Mouse (Mus musculus): ENCODE measurements around the gene Stag2. TPM values are rescaled to one million over a fixed set of nuclear protein-coding genes. Genes with fewer than 3 reads are reported as not detected.

Stag2 gene
- 197 TPM for polyA plus RNA-seq (2014; fragmentation: Illumina TruSeq; extraction: RNeasy Lipid Tissue Mini Kit (QIAGEN cat#74804); ENCODE audit: low replicate concordance)

DNA sequence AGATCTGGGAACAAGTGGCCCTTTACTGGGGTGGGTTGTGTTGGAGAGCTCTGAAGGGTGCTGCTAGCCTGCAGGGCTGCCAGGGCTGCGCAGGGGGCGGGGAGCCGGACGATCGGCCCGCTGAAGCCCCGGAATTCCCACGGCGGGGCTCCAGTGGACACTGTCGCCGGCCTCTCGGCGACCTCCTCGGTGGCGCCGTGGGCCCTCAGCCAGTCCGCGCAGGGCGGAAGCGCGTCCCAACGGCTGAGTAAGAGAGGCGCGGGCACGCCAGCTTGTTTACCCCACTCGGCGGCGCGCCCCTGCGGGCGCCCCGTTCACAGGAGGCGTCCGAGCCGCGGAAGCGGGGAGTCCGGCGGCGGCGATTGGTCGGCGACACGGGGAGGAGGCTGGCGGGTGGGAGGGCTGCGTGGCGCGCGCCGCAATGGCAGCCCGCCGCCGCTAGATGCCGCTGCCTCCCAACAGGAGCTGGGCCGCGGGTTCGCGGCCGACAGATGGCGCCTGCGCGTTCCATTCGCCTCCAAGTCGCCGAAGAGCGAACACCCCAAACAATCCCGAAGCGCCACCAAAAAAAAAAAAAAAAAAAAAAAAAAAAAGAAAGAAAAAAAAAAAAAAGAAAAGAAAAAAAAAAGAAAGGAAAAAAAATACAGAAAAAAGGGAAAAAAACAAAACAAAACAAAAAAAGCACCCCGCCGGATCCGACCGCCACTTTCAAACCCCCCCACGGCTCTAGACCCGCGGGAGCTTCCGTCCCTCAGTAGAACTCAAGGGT lies at the start of gene Stag2:
TSS of gene Stag2 (plus strand) at position 530 of the 769 bp plus-strand sequence.

Other genes with a start within 250 kb of the Stag2 start
- gene Thoc2, start 228.6 kb upstream of the Stag2 start, polyA plus RNA-seq (2014; fragmentation: Illumina TruSeq; extraction: RNeasy Lipid Tissue Mini Kit (QIAGEN cat#74804); ENCODE audit: low replicate concordance) = 144 TPM
- gene Xiap, start 89.6 kb upstream of the Stag2 start, polyA plus RNA-seq (2014; fragmentation: Illumina TruSeq; extraction: RNeasy Lipid Tissue Mini Kit (QIAGEN cat#74804); ENCODE audit: low replicate concordance) = 196 TPM

Measured in small intestine, adult 10 weeks (tissue).